Mouse (Mus musculus): ENCODE measurements around the gene Tmcc1. TPM values are rescaled to one million over a fixed set of nuclear protein-coding genes. Genes with fewer than 3 reads are reported as not detected.

Tmcc1 gene
- polyA plus RNA-seq, 1 experiment = 11.3 TPM

GRCm38 (mm10) chr6:115994146-115994876 lies 199.0 kb downstream of the Tmcc1 start:
- H3K79me3 ChIP-seq (ENCODE audit: low read depth) = peaks cover 5% of the 10 kb centered on the region
- peak overlapping the region; percentile 37 for H3K4me3 ChIP-seq (ENCODE audit: insufficient read depth, poor library complexity, severe bottlenecking)
- no peaks in the 10 kb centered on the region for H3K36me3 ChIP-seq (ENCODE audit: control insufficient read depth, insufficient read depth)
- TF ChIP-seq FOSL1 (IDR thresholded peaks at IDR 0.05; ENCODE audit: insufficient read depth, low read length, poor library complexity, severe bottlenecking) (no peak), USF1 (IDR thresholded peaks at IDR 0.05; ENCODE audit: low read depth) (no peak), MYOG (IDR thresholded peaks at IDR 0.05; ENCODE audit: control insufficient read depth, extremely low read depth, insufficient read length) (no peak), MYOD1 (IDR thresholded peaks at IDR 0.05; ENCODE audit: control insufficient read depth, insufficient read length, low read depth) (no peak), MAX (IDR thresholded peaks at IDR 0.05) (no peak), CEBPB (IDR thresholded peaks at IDR 0.05; ENCODE audit: low read depth) (no peak), CTCF (IDR thresholded peaks at IDR 0.05; ENCODE audit: control insufficient read depth, insufficient read depth, insufficient read length) (no peak)
- peak overlapping the region; percentile 82 for H3ac ChIP-seq (ENCODE audit: control insufficient read depth, insufficient read length, low read depth)
- H3K79me2 ChIP-seq (ENCODE audit: control insufficient read depth, insufficient read depth) = peaks cover 37% of the 10 kb centered on the region
- no peaks in the 10 kb centered on the region for H3K27me3 ChIP-seq (ENCODE audit: control insufficient read depth, insufficient read depth, insufficient read length)

GRCm38 (mm10) chr6:115993463-115994145 lies 199.7 kb downstream of the Tmcc1 start:
- TF ChIP-seq MYOD1 (IDR thresholded peaks at IDR 0.05; ENCODE audit: control insufficient read depth, insufficient read length, low read depth) = no peak
- no peak for TF ChIP-seq MAX (IDR thresholded peaks at IDR 0.05)
- TF ChIP-seq FOSL1 (IDR thresholded peaks at IDR 0.05; ENCODE audit: insufficient read depth, low read length, poor library complexity, severe bottlenecking) = no peak
- TF ChIP-seq CEBPB (IDR thresholded peaks at IDR 0.05; ENCODE audit: low read depth) = no peak
- no peak for TF ChIP-seq CTCF (IDR thresholded peaks at IDR 0.05; ENCODE audit: control insufficient read depth, insufficient read depth, insufficient read length)
- no peak for TF ChIP-seq USF1 (IDR thresholded peaks at IDR 0.05; ENCODE audit: low read depth)
- no peak for TF ChIP-seq MYOG (IDR thresholded peaks at IDR 0.05; ENCODE audit: control insufficient read depth, extremely low read depth, insufficient read length)

GRCm38 (mm10) chr6:115992981-115993380 lies 200.3 kb downstream of the Tmcc1 start:
- Histone ChIP-seq H3K79me2 (ENCODE audit: control insufficient read depth, insufficient read depth) (peaks cover 47% of the 10 kb centered on the region), H3K27me3 (ENCODE audit: control insufficient read depth, insufficient read depth, insufficient read length) (no peaks in the 10 kb centered on the region), H3K36me3 (ENCODE audit: control insufficient read depth, insufficient read depth) (no peaks in the 10 kb centered on the region), H3K79me3 (ENCODE audit: low read depth) (peaks cover 7% of the 10 kb centered on the region), H3K4me3 (ENCODE audit: insufficient read depth, poor library complexity, severe bottlenecking) (peak overlapping the region; percentile 37), H3ac (ENCODE audit: control insufficient read depth, insufficient read length, low read depth) (peak overlapping the region; percentile 43)
- TF ChIP-seq CTCF (IDR thresholded peaks at IDR 0.05; ENCODE audit: control insufficient read depth, insufficient read depth, insufficient read length) (no peak), MAX (IDR thresholded peaks at IDR 0.05) (no peak), MYOD1 (IDR thresholded peaks at IDR 0.05; ENCODE audit: control insufficient read depth, insufficient read length, low read depth) (no peak), CEBPB (IDR thresholded peaks at IDR 0.05; ENCODE audit: low read depth) (no peak)

More at GRCm38 (mm10) chr6:115993463-115994145, 199.7 kb downstream of the Tmcc1 start:
- peak overlapping the region; percentile 82 for H3ac ChIP-seq (ENCODE audit: control insufficient read depth, insufficient read length, low read depth)
- H3K36me3 ChIP-seq (ENCODE audit: control insufficient read depth, insufficient read depth) = no peaks in the 10 kb centered on the region
- no peaks in the 10 kb centered on the region for H3K27me3 ChIP-seq (ENCODE audit: control insufficient read depth, insufficient read depth, insufficient read length)
- peaks cover 41% of the 10 kb centered on the region for H3K79me2 ChIP-seq (ENCODE audit: control insufficient read depth, insufficient read depth)
- H3K4me3 ChIP-seq (ENCODE audit: insufficient read depth, poor library complexity, severe bottlenecking) = peak overlapping the region; percentile 37
- peaks cover 5% of the 10 kb centered on the region for H3K79me3 ChIP-seq (ENCODE audit: low read depth)

GRCm38 (mm10) chr6:115991881-115992620 lies 201.2 kb downstream of the Tmcc1 start:
- Histone ChIP-seq H3K27me3 (ENCODE audit: control insufficient read depth, insufficient read depth, insufficient read length) (no peaks in the 10 kb centered on the region), H3K79me2 (ENCODE audit: control insufficient read depth, insufficient read depth) (peaks cover 55% of the 10 kb centered on the region), H3K36me3 (ENCODE audit: control insufficient read depth, insufficient read depth) (no peaks in the 10 kb centered on the region), H3ac (ENCODE audit: control insufficient read depth, insufficient read length, low read depth) (no peak overlapping the region), H3K4me3 (ENCODE audit: insufficient read depth, poor library complexity, severe bottlenecking) (peak overlapping the region; percentile 18), H3K79me3 (ENCODE audit: low read depth) (peaks cover 10% of the 10 kb centered on the region)
- no peak for TF ChIP-seq USF1 (IDR thresholded peaks at IDR 0.05; ENCODE audit: low read depth)
- TF ChIP-seq CEBPB (IDR thresholded peaks at IDR 0.05; ENCODE audit: low read depth) = no peak
- no peak for TF ChIP-seq MAX (IDR thresholded peaks at IDR 0.05)
- TF ChIP-seq CTCF (IDR thresholded peaks at IDR 0.05; ENCODE audit: control insufficient read depth, insufficient read depth, insufficient read length) = no peak
- no peak for TF ChIP-seq FOSL1 (IDR thresholded peaks at IDR 0.05; ENCODE audit: insufficient read depth, low read length, poor library complexity, severe bottlenecking)
- TF ChIP-seq MYOG (IDR thresholded peaks at IDR 0.05; ENCODE audit: control insufficient read depth, extremely low read depth, insufficient read length) = no peak
- no peak for TF ChIP-seq MYOD1 (IDR thresholded peaks at IDR 0.05; ENCODE audit: control insufficient read depth, insufficient read length, low read depth)

GRCm38 (mm10) chr6:115991108-115991880 lies 202.0 kb downstream of the Tmcc1 start:
- Histone ChIP-seq H3K79me3 (ENCODE audit: low read depth) (peaks cover 10% of the 10 kb centered on the region), H3K4me3 (ENCODE audit: insufficient read depth, poor library complexity, severe bottlenecking) (peak overlapping the region; percentile 18), H3K27me3 (ENCODE audit: control insufficient read depth, insufficient read depth, insufficient read length) (no peaks in the 10 kb centered on the region), H3ac (ENCODE audit: control insufficient read depth, insufficient read length, low read depth) (peak overlapping the region; percentile 51), H3K79me2 (ENCODE audit: control insufficient read depth, insufficient read depth) (peaks cover 55% of the 10 kb centered on the region), H3K36me3 (ENCODE audit: control insufficient read depth, insufficient read depth) (no peaks in the 10 kb centered on the region)
- TF ChIP-seq USF1 (IDR thresholded peaks at IDR 0.05; ENCODE audit: low read depth) = no peak
- TF ChIP-seq MYOD1 (IDR thresholded peaks at IDR 0.05; ENCODE audit: control insufficient read depth, insufficient read length, low read depth) = peak; percentile 75
- no peak for TF ChIP-seq CEBPB (IDR thresholded peaks at IDR 0.05; ENCODE audit: low read depth)
- TF ChIP-seq CTCF (IDR thresholded peaks at IDR 0.05; ENCODE audit: control insufficient read depth, insufficient read depth, insufficient read length) = no peak
- TF ChIP-seq MAX (IDR thresholded peaks at IDR 0.05) = no peak

Measured in C2C12 (cell line).